Mouse (Mus musculus) embryonic fibroblast, embryonic 13.5 days (primary cell): ENCODE measurements around the gene Meis2.

Experiments used
- CTCF ChIP-seq: IDR thresholded peaks from 2 replicates; pipeline ENCODE4 v1.5.1; 2011; ENCODE audit warnings: mild to moderate bottlenecking, control low read depth, low read length, moderate library complexity, borderline replicate concordance; ENCODE audit not compliant: insufficient read depth
- POLR2A ChIP-seq: IDR thresholded peaks from 2 replicates; pipeline ENCODE4 v1.6.1; 2011; ENCODE audit warnings: low read depth, mild to moderate bottlenecking, control low read depth, low read length, moderate library complexity

DNA sequence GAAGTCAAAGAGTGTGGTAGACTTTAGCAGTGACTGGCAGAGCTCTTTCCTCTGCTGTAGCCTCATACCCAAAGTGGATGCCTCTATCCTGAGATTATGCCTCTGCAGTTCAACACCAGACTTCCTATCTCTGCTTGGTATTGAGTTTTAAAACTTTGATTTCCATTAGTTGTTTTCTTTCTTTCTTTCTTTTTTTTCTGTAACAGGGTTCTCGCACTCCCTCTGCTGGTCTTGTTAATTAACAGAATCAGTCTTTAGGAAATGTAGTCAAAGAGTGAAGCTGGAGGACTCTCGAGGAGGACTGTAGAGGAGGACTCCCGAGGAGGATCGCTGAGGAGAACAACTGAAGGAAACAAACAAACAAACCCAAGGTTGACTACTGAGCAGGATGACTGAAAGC lies 40.6 kb upstream of the Meis2 start:
- TF ChIP-seq CTCF = no peak
- TF ChIP-seq POLR2A = no peak
